Mouse (Mus musculus) monocyte, adult 2 months (primary cell): Measurements from ENCODE around the gene Ncoa3.

Source experiments
- DNase-seq, 2 experiments: peaks; one replicate each; pipeline ENCODE4 v3.0.0; 2022; ENCODE audit warnings: low spot score in 2 of 2, low read depth in 1 of 2

The Ncoa3 gene

DNA sequence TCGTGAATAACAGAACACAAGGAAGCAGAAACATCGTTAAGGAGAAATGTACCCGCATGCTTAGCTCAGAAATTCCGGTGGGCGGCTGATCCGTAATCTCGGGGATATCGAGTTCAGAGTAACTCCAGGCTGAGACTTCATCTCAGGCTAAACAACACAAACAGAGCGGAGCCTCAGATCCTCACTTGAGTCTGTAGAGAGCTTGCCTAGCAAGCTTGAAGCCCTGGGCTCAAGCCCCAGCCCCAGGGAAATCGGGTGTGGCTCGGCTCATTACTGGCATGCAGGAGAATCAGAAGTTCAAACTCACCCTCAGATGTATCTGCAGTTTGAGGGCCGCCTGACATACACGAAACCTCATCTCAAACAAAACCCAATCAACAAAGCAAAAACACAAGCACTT is 22.5 kb upstream of the Ncoa3 start:
- DNase-seq = no peak

DNA sequence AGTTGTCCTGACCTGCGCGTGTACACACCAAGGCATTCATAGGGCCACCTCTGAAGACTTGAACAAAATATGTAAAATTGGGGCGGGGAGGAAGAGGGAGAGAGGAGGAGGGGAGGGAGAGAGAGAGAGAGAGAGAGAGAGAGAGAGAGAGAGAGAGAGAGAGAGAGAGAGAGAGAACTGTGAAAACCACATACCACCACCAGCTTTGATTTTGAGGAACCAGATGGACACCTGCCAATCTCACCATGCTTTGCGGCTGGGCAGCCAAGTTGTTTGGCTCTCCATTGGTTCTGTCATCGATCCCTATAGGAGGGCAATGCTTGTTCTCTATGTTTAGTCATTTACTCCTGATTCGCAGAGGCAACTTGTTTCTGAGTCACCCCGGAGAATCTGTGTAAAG is 21.7 kb upstream of the Ncoa3 start:
- DNase-seq = no peak

DNA sequence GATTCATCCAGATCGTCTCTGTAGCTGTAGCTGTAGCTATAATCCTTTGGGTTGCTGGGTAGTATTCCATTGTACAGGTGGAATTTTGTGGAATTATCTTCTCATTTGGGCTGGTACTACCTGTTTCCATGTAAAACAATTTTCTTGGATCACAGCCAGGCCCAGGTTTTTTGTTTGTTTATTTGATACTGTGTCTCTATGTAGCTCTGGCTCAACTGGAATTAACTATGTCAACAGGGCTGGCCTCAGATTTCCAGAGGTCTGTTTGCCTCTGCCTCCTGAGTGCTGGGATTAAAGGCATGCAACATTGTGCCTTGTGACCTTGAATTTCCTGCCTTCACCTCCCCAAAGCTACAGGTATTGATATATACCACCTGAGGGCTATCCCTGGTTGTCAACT is 18.1 kb upstream of the Ncoa3 start:
- no peak for DNase-seq

DNA sequence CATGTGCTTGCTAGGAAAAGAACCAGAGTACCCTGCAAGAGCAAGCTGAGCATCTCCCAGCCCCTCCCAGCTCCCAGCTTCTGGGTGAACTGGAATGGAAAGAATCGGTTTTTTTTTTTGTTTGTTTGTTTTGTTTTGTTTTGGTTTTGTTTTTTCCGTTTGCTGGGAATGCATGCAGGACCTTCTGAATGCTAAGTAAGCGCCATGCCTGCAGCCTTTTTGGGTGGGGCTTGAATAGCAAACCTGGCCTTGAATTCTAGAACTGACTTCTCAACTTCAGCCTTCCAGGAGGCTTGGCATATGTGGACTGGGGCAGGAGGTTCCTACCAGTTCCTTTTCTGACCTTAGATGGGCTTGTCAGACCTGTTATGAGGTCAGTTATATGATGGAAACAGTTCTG is 16.2 kb upstream of the Ncoa3 start:
- no peak for DNase-seq

DNA sequence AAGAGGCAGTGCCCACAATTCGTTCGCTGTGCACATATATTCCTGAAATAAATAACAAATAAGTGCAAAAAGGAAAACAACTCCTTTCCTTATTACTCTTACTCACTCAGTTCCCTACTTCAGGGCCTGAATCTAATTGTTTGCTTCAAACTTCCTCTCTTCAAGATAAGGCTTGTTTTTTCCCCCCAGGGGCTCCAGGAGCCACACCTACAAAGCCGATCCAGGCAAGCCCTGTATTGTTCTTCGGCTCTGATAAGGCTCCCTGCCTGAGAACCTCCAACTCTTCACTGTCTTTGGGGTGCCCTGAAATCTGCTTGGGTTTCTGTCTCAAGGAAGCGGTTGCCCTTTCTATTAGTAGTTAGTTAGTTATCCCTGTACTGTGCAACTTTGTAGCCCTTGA is 15.6 kb upstream of the Ncoa3 start:
- no peak for DNase-seq

DNA sequence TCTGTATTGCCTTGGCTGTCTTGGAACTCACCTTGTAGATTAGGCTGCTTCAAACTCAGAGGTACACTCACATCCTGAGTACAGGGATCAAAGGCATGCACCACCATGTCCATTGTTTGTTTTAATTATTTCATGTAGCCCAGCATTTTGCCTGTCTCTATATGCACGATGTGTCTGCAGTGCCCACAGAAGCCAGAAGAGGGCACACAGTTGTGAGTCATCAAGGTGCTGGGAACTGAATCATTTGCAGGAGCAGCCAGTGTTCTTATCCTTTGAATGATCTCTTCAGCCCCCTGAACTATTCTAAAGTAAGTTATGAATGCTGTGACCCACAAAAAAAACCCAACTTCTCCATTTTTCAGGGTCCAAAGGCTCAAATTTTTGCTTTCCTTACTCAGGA is 14.3 kb upstream of the Ncoa3 start:
- no peak for DNase-seq

DNA sequence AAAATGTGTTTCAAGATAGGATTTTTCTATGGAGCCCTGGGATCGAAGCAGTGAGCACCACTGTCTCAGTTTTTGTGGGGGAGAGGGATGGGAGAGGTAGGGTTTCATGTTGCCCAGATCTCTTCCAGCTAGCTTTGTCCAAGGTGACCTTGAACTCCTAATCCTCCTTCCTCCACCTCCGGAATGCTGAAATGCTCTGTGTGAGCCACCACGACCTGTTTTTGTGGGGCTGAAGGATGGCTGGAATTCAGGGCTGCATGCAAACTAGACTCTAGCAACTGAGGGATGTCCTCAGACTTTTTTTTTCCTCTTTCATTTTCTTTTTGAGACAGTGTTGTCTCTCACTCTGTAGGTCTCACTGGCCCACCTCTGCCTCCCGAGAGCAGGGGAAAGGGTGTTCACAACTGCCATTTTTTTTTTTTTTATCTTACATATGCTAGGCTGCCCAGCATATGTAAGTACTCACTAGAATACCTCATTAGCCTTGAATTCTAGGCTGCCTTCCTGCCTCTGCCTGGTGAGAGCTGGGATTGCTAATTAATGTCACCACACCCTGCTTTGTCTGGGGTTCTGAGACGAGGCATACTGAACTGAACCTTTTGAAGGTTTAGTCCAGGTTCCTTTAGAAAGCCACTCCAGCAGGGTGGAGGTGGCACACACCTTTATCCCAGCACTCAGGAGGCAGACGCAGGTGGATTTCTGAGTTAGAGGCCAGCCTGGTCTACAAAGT is 11.0 kb upstream of the Ncoa3 start:
- DNase-seq = no peak

DNA sequence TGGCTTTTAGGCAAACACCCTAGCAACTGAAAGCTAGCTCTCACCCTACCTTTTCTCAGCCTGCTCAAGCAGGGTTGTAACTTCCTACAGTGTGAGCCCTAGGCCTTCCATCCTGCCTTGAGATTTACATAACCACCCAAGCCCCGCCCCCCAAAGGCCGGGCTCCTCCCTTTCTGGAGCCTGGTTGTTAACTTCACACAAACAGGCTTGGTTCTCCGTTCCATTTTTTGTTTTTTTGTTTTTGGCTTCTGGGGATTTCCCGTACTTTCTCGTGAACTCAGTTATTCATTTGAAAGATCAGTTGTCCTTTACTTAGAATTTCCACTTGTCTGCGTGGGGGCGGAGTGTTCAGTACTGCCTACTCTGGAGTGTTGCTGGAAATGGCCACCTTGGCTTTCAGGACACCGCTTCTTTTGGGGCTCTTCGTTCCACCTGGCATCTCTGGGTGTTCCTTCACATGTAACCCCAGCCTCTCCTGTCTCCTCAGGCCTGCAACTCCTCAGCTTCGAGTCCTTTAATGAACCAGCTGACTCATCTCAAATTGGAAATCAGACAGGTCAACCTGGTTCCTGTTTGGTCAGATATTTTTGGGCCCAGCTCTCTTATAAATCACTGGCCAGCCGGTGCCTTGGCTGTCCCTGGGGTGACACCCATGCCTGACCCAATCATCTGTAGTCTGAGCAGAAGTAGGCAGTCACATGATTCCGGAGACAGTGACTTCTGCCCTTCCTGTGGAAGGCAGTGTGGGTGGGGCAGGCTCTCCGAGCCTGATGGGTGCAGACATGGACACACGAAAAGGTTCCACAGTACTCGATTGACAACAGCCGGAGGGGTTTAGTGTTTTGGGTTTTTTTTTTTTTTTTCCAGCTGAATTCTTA is 9.7 kb upstream of the Ncoa3 start:
- DNase-seq = peak; percentile 84 to 85

DNA sequence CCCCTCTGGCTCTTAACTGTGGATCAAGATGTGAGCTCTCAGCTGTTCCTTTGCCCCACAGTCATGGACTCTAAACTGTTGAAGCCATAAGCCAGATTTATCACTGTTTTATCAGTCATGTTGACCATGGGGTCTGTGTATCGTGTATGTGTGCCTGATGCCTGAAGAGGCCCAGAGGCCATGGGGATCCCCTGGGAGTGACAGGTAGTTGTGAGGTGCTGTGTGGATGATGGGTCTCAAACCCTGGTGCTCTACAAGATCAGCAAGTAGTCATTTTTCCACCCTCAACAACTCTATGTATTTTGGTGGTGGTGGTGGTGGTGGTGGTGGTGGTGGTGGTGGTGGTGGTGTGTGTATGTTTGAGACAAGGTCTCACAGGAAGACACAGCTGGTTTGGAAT is 8.1 kb upstream of the Ncoa3 start:
- DNase-seq = no peak

DNA sequence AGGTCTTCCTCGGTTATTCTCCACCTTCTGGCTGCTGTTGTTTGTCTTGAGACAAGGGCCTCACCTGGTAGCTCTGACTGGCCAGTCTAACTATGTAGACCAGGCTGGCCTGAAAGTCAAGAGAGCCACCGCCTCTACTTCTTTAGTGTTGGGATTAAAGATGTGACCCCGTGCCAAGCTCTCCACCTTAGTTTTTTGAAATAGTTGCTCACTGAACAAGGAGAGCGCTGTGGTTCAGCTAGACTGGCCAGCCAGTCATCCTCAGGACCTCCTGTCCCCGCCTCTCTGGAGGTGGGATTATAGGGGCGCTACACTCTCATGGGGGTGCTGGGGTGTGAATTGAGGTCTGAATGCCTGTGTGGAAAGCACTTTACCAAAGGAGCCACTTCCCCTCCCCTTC is 7.5 kb upstream of the Ncoa3 start:
- no peak for DNase-seq

DNA sequence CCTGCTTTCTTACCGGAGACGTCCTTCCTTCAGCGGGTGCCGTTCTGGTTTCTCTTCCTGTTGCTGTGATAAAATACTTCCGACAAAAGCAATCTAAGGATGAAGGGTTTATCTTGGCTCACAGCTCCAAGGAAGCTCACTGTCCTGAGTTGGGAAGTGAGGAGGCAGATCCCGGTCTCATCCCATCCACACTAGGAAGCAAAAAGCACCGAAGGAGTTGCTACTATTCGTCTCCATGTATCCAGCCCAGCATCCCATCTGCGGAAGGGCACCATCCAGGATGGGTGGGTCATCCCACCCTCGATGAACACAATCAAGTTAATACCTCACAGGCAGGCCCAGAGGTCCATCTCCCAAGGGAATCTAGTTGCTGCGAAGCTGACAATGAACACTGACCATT is 6.9 kb upstream of the Ncoa3 start:
- DNase-seq = no peak

DNA sequence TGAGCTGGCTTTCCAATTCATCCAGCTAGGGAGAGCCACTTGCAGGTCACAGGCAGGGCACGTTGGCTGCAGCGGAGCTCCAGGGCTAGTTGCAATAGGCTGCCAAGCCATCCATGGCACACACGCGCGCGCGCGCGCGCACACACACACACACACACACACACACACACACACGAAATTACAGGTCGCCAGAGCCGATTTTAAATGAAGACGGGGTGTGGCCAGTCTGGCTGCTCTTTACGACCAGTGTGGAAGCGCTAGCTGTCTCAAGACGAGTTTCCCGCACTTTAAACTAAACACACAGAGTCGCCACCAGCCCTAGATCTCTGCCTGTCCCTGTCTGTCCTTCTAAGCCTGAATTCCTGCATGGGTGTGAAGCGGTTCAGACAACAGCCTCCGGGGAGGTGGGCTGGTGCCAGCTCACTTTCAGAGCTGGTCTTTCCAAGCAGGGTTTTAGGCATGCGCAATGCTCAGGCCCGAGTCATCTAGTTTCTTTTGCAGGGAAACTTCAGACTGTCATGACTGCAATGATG is 5.4 kb upstream of the Ncoa3 start:
- DNase-seq = no peak

DNA sequence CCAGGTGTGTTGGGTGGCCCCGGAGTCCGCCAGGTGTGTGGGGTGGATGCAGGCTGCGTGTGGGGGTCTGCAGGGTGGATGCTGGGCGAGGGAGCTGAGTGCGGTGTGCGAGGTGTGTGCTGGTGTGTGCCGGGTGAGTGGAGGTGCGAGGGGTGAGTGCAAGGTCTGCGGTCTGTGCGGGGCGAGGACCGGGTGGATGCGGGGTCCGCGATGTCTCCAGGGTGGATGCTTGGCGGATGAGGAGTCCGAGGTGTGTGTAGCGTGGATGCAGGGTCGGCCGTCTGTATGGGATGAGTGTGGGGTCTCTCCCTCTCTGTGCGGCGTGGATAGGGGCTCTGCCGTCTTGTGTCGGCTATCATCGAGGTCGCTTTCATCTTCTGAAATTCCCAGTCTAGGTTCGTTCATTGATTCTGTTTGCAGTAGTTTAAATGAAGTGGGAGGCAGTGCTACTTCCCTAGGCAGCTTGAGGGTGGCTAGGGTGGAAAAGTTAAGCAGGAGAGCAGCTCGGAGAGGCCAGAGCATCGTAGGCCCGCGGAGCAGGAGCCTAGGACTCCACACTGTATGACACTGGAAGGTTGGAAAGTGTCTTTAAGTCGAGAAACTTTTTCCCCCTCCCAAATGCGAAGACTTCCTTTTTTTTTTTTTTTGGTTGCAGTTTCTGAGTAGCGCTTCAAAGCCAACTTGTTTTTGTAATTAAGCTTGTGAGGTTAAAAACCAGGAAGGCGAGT is 901 bp downstream of the Ncoa3 start:
- no peak for DNase-seq

DNA sequence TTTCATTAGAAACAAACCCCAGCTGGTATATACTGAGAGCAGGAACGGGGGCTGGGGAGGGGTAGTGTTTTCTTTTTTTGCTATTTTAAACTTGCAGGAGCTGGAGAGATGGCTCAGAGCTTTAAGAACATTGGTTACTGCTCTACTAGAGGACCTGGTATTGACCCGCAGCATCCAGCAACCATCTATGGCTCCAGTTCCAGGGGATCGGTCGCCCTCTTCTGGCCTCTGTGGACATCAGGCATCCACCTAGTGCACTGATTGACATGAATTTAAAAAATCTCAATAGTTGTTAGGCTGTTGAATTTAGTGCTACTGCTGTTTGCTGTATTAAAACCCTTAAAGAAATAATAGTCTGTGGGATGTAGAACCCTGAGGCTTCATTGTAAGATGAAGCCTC is 1.9 kb downstream of the Ncoa3 start:
- no peak for DNase-seq

DNA sequence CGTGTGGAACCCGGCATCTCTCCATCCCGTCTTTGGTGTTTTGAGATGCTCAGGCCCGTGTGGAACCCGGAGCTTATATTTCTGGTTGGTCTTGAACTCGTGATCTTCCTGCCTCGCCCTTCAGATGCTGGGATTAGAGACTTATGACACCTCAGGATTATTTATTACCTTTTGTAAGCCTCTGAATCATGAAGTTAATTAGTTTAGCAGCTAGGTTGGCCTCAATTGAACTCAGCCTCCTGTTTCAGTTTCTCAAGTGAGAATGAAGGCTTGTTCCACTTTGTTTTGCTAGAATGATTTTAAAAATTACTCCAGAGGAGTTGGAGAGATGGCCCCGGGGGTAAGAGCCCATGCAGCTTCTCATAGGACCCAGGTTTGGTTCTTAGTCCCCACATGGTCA is 3.3 kb downstream of the Ncoa3 start:
- DNase-seq = no peak

DNA sequence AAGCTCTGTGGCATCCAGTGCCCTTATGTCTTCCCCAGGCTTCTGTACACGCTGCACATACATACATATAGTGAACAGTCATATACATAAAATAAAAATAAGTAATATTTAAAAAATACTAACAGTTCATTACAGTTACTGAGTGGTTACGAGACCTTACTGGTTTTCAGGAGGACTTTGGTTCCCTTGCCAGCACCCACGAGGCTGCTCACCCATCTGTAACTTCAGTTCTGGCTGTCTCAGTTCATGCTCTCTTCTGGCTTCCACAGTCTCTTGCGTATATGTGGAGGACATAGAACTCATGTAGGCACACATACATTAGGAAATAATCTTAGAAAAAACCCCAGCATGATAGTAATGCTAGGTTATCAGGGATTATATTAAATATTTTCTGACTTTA is 3.7 kb downstream of the Ncoa3 start:
- DNase-seq = no peak

DNA sequence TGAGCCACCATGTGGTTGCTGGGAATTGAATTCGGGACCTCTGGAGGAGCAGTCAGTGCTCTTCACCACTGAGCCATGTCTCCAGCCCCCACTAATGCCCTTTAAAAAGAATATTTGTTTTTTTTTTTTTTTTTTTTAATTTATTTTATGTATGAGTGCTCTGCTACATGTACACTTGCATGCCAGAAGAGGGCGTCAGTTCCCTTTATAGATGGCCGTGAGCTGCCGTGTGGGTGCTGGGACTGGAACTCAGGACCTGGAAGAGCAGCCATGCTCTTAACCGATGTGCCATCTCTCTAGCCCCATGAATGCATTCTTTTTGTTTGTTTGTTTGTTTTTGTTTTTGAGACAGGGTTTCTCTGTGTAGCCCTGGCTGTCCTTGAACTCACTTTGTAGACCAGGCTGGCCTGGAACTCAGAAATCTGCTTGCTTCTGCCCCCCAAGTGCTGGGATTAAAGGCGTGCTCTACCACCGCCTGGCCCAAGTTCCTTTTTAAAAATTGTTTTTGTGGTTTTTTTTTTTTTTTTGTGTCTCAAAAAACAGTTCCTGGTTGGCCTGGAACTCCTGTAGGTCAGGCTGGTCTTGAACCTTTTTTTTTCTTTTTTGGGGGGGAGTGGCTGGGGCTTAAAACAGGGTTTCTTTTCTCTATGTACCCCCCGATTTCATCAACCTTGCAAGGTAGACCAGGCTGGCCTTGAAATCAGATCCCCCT is 5.0 kb downstream of the Ncoa3 start:
- no peak for DNase-seq

DNA sequence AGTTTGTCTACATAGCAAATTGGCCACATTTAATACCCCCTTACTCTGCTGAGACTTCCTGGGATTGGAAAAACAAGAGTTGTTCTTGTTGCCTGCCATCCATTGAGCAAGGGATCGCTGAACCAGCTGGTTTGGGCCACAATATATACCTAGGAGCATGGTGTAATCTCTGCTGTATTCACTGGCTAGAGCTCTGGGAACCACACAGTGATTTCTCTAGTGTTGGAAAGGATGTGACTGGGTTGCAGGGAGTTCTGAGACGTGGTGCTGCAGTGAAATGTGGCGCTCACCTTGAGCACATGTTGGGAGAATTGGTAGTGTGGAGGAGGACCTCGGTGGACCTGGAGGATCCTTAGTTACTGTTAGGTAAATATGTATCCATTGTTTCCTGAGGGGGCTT is 6.5 kb downstream of the Ncoa3 start:
- no peak for DNase-seq

DNA sequence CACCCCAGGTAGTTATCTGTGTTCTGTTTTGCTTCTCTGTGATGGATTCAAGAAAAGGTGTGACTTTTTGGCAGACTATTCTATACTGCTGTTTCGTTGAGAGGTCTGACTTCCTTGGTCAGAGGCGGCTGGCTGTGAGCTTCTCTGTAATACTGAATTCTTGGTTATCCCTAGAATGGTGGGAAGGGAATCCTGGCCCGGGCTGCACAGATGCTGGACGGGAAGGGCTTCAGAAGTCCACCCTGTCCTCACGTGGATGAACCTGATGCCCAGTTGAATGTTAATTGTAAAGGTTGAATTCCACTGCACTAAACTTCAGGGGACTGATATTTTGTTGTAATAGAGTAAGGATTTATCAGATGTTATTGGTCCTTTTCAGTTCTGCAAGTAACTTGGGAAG is 7.4 kb downstream of the Ncoa3 start:
- no peak for DNase-seq

DNA sequence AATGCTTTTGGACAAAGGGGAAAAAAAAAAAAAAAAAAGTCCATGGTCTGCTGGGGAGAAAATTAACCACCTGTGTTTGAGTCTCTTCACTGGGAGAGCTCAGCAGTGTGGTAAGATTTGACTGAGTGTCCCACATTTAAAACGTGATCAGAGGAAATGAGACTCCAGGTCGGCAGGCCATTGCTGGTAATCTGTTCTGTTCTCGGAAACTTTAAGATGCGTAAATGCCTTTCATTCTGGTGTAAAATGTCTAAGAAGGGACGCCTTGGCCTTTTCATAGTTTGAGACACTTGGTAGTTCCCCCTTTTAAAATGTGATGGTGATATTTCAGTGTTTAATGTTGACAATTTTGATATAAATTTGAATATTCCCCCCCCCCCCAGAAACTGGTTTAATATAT is 7.8 kb downstream of the Ncoa3 start:
- DNase-seq = no peak

DNA sequence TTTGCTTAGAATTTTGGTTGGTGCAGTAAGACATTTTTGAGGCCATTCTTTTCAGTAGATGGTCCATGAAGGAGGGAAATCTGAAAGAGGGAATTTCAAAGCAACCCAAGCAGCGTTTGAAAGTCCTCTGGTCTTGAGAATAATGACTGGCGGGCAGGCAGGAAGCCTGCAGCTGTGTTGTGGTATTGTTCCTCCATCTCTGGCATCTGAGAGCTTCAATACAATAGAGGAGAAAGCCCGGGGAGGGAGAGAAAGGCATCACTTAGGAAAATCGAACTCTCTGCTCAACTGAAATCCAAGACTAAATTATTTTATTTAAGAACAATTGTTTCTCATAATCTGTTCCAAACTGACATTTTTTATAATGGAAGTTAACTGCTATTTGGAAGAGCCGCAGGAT is 8.3 kb downstream of the Ncoa3 start:
- DNase-seq = no peak
